Mouse (Mus musculus): ENCODE measurements around the gene Rex1bd.

Rex1bd gene

GRCm38 (mm10) chr8:70505698-70506327 lies 739 bp downstream of the Rex1bd start:
- in situ Hi-C loops (cut with MboI; ENCODE audit: low pct_unique_long_range_greater_than_20kb in 1 of 2, low sequenced_read_pairs in 2 of 2, unreplicated experiment in 1 of 2), result loop anchor here in 1 of 2 experiments (10.0 kb wide), 1 partner anchor 91 kb away; no protein-coding TSS in a partner anchor

- in situ Hi-C loops (cut with MboI; ENCODE audit: low pct_unique_long_range_greater_than_20kb in 1 of 2, low sequenced_read_pairs in 2 of 2, unreplicated experiment in 1 of 2), result loop anchor here (5.0 to 10.0 kb wide), 2 partner anchors 90 to 93 kb away; no protein-coding TSS in a partner anchor
Measured at GRCm38 (mm10) chr8:70504851-70505250, 1.7 kb downstream of the Rex1bd start.

- in situ Hi-C loops (cut with MboI; ENCODE audit: low pct_unique_long_range_greater_than_20kb in 1 of 2, low sequenced_read_pairs in 2 of 2, unreplicated experiment in 1 of 2), result loop anchor here (5.0 to 10.0 kb wide), 2 partner anchors 90 to 92 kb away; no protein-coding TSS in a partner anchor
Measured at GRCm38 (mm10) chr8:70504291-70504716, 2.2 kb downstream of the Rex1bd start.

GRCm38 (mm10) chr8:70503062-70503750 lies 3.3 kb downstream of the Rex1bd start:
- in situ Hi-C loops (cut with MboI; ENCODE audit: low pct_unique_long_range_greater_than_20kb in 1 of 2, low sequenced_read_pairs in 2 of 2, unreplicated experiment in 1 of 2), result loop anchor here (5.0 to 10.0 kb wide), 2 partner anchors 88 to 91 kb away; no protein-coding TSS in a partner anchor

- in situ Hi-C loops (cut with MboI; ENCODE audit: low pct_unique_long_range_greater_than_20kb in 1 of 2, low sequenced_read_pairs in 2 of 2, unreplicated experiment in 1 of 2), result loop anchor here (5.0 to 10.0 kb wide), 2 partner anchors 88 to 90 kb away; no protein-coding TSS in a partner anchor
Measured at GRCm38 (mm10) chr8:70502540-70502939, 4.0 kb downstream of the Rex1bd start.

- in situ Hi-C loops (cut with MboI; ENCODE audit: low pct_unique_long_range_greater_than_20kb in 1 of 2, low sequenced_read_pairs in 2 of 2, unreplicated experiment in 1 of 2), result loop anchor here (5.0 to 10.0 kb wide), 2 partner anchors 87 to 90 kb away; no protein-coding TSS in a partner anchor
Measured at GRCm38 (mm10) chr8:70501820-70502529, 4.6 kb downstream of the Rex1bd start.

- in situ Hi-C loops (cut with MboI; ENCODE audit: low pct_unique_long_range_greater_than_20kb in 1 of 2, low sequenced_read_pairs in 2 of 2, unreplicated experiment in 1 of 2), result loop anchor here (5.0 to 10.0 kb wide), 2 partner anchors 86 to 88 kb away; no protein-coding TSS in a partner anchor
Measured at GRCm38 (mm10) chr8:70500386-70501301, 5.9 kb downstream of the Rex1bd start.

- in situ Hi-C loops (cut with MboI; ENCODE audit: low pct_unique_long_range_greater_than_20kb in 1 of 2, low sequenced_read_pairs in 2 of 2, unreplicated experiment in 1 of 2), result no loop called here
Measured at GRCm38 (mm10) chr8:70495771-70496062, 10.8 kb downstream of the Rex1bd start.

- in situ Hi-C loops (cut with MboI; ENCODE audit: low pct_unique_long_range_greater_than_20kb in 1 of 2, low sequenced_read_pairs in 2 of 2, unreplicated experiment in 1 of 2), result no loop called here
Measured at GRCm38 (mm10) chr8:70495001-70495770, 11.4 kb downstream of the Rex1bd start.

GRCm38 (mm10) chr8:70494416-70494945 lies 12.1 kb downstream of the Rex1bd start:
- in situ Hi-C loops (cut with MboI; ENCODE audit: low pct_unique_long_range_greater_than_20kb in 1 of 2, low sequenced_read_pairs in 2 of 2, unreplicated experiment in 1 of 2), result no loop called here

GRCm38 (mm10) chr8:70493692-70494415 lies 12.7 kb downstream of the Rex1bd start:
- in situ Hi-C loops (cut with MboI; ENCODE audit: low pct_unique_long_range_greater_than_20kb in 1 of 2, low sequenced_read_pairs in 2 of 2, unreplicated experiment in 1 of 2), result no loop called here

- in situ Hi-C loops (cut with MboI; ENCODE audit: low pct_unique_long_range_greater_than_20kb in 1 of 2, low sequenced_read_pairs in 2 of 2, unreplicated experiment in 1 of 2), result no loop called here
Measured at GRCm38 (mm10) chr8:70492664-70493640, 13.6 kb downstream of the Rex1bd start, which contains the start of gene Crlf1. TSS of gene Crlf1 (plus strand) at chr8:70493158.

- in situ Hi-C loops (cut with MboI; ENCODE audit: low pct_unique_long_range_greater_than_20kb in 1 of 2, low sequenced_read_pairs in 2 of 2, unreplicated experiment in 1 of 2), result no loop called here
Measured at GRCm38 (mm10) chr8:70490880-70491495, 15.6 kb downstream of the Rex1bd start.

GRCm38 (mm10) chr8:70490061-70490879 lies 16.3 kb downstream of the Rex1bd start:
- in situ Hi-C loops (cut with MboI; ENCODE audit: low pct_unique_long_range_greater_than_20kb in 1 of 2, low sequenced_read_pairs in 2 of 2, unreplicated experiment in 1 of 2), result no loop called here

All from mouse embryonic stem cell (cell line).